Mouse (Mus musculus): Measurements from ENCODE around the gene Cby3. TPM values are rescaled to one million over a fixed set of nuclear protein-coding genes. Genes with fewer than 3 reads are reported as not detected.

The Cby3 gene
- polyA plus RNA-seq, 1 experiment from 2014 or later = 0.21 TPM

DNA sequence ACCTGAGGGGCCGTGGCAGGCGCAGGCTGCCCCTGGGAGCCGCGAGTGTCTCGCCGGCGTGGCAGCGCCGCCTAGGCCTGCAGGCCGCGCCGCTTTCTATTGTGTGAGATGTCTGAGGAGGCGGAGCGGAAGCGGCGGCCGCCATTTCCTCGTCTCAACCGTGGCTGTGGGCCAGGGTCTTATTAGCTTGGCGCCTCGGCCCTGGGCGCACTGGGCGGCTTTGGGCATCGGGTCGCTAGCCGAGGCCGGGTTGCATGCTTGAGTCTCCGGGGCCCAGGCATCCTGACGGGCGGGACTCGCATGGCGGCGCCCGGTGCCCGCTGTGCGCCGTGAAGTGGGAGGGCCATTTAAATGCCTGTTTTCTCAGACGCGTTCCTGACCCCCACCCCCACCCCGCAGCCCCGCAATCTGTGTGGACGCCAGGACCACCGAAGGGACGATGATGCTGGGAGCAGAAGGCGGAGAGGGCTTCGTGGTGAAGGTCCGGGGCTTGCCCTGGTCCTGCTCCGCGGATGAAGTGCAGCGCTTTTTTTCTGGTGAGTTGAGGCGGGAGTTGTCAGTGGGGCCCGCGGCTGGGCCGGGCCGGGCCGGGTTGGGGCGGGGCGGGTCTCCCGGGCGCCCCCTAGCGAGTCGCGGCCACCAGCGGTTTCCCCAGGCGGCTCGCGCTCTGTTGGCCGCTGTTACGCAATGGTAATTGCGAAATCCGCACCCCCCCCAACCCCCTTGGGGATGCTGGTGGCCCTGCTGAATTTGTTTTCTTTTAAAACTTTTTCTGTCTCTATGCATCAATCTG, 23.8 kb downstream of the Cby3 start:
- TF ChIP-seq EP300 (IDR thresholded peaks at IDR 0.05; ENCODE audit: low read depth) (no peak), CTCF (IDR thresholded peaks at IDR 0.05; ENCODE audit: low read depth) (peak; percentile 71)

DNA sequence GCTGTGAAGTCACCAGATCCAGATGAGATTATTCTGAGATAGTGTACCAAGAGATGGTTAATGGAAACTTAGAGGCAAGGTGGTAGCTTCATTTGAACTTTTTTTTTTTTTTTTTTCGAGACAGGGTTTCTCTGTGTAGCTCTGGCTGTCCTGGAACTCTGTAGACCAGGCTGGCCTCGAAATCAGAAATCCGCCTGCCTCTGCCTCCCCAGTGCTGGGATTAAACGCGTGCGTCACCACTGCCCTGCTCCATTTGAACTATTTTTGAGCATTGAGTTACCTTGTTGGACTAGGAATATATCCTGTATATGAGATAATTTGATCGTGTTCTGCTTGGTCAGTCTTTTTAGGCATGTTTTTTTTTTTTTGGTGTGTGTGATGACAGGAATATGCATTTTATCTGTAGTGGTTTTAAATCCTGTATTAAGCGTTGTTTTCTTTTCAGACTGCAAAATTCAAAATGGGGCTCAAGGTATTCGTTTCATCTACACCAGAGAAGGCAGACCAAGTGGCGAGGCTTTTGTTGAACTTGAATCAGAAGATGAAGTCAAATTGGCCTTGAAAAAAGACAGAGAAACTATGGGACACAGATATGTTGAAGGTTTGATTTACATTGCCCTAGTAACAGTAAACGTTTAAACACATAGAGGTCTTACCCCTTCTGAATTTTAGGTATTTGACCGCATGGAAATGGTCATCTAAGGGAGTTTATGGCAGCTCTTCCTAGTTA, 24.9 kb downstream of the Cby3 start:
- H3K9ac ChIP-seq (replicated peaks) = peak overlapping the region; percentile 86

More for the DNA sequence above, 23.8 kb downstream of the Cby3 start:
- Histone ChIP-seq H3K36me3 (replicated peaks; ENCODE audit: insufficient read depth, low read length) (peaks cover 29% of the 10 kb centered on the region), H3K9me3 (ENCODE audit: low read length) (no peaks in the 10 kb centered on the region), H3K4me3 (ENCODE audit: low read depth, low read length) (peak overlapping the region; percentile 72), H3K9ac (replicated peaks) (peak overlapping the region; percentile 86), H3K27me3 (ENCODE audit: insufficient read depth, low read length) (no peaks in the 10 kb centered on the region), H3K4me1 (ENCODE audit: insufficient read depth) (peaks cover 19% of the 10 kb centered on the region), H3K4me2 (ENCODE audit: low read depth, low read length) (peak overlapping the region; percentile 95), H3K27ac (ENCODE audit: low read depth) (peak overlapping the region; percentile 100)
- under 1% methylated on average over 60 of the region's 71 CpGs for WGBS (ENCODE audit: insufficient replicate concordance)
- ATAC-seq = peak; percentile 73
- DNase-seq = peak; percentile 94

DNA sequence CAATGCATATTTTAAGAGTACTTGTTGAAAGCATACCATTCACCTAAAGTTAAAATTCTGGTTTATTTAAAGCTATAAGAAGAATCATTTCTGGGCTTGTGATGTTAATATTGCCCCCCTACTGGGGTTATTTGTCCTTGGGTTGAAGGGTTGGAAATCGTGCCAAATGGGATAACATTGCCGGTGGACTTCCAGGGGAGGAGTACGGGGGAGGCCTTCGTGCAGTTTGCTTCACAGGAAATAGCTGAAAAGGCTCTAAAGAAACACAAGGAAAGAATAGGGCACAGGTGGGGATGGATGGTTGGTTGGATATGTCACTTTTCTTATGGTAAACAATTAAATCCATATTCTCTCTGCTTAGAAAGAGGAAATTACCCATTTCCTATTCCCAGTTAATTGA, 27.0 kb downstream of the Cby3 start:
- Histone ChIP-seq H3K9me3 (ENCODE audit: low read length) (no peaks in the 10 kb centered on the region), H3K4me2 (ENCODE audit: low read depth, low read length) (peak overlapping the region; percentile 55), H3K27ac (ENCODE audit: low read depth) (no peak overlapping the region), H3K9ac (replicated peaks) (no peak overlapping the region), H3K36me3 (replicated peaks; ENCODE audit: insufficient read depth, low read length) (peaks cover 50% of the 10 kb centered on the region), H3K4me1 (ENCODE audit: insufficient read depth) (peaks cover 16% of the 10 kb centered on the region), H3K27me3 (ENCODE audit: insufficient read depth, low read length) (no peaks in the 10 kb centered on the region), H3K4me3 (ENCODE audit: low read depth, low read length) (no peak overlapping the region)
- DNase-seq (no peak), ATAC-seq (no peak)
- WGBS (ENCODE audit: insufficient replicate concordance) = 44% methylated on average over 4 of the region's 4 CpGs
- TF ChIP-seq CTCF (IDR thresholded peaks at IDR 0.05; ENCODE audit: low read depth) (no peak), EP300 (IDR thresholded peaks at IDR 0.05; ENCODE audit: low read depth) (no peak)

More for the DNA sequence above, 24.9 kb downstream of the Cby3 start:
- Histone ChIP-seq H3K4me1 (ENCODE audit: insufficient read depth) (peaks cover 19% of the 10 kb centered on the region), H3K36me3 (replicated peaks; ENCODE audit: insufficient read depth, low read length) (peaks cover 35% of the 10 kb centered on the region), H3K27me3 (ENCODE audit: insufficient read depth, low read length) (no peaks in the 10 kb centered on the region), H3K9me3 (ENCODE audit: low read length) (no peaks in the 10 kb centered on the region), H3K4me3 (ENCODE audit: low read depth, low read length) (peak overlapping the region; percentile 72), H3K27ac (ENCODE audit: low read depth) (peak overlapping the region; percentile 100; the same call in 1 of the 2 replicates), H3K4me2 (ENCODE audit: low read depth, low read length) (peak overlapping the region; percentile 95)
- WGBS (ENCODE audit: insufficient replicate concordance) = 48% methylated on average over 12 of the region's 12 CpGs
- no peak for TF ChIP-seq CTCF (IDR thresholded peaks at IDR 0.05; ENCODE audit: low read depth)
- TF ChIP-seq EP300 (IDR thresholded peaks at IDR 0.05; ENCODE audit: low read depth) = no peak
- DNase-seq (no peak), ATAC-seq (no peak)

DNA sequence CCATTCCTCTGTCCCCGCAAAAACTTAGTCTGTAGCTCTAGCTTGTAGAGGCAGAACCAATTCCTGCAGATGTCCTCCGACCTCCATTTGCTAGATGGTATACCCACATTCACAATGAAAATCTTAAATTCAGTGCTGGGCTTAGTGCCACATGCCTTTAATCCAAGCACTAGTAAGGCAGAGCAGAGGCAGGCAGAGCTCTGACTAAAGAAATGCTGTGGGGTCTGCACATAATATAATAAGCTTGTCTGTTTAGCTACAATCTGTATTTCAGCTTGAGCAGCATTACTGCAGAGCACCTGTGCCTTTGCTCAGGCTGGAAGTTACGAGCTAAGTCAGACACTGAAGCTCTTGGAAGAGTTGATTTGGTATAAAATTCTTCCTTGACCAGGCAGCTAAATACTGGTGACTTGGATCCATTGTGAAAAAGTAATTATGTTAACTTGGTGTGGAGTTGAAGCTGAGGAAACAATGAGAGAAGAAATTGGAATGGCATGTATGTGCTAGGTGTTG, 33.0 kb downstream of the Cby3 start:
- no peaks in the 10 kb centered on the region for H3K4me1 ChIP-seq (ENCODE audit: insufficient read depth)
- DNase-seq = no peak
- H3K4me2 ChIP-seq (ENCODE audit: low read depth, low read length) = no peak overlapping the region
- H3K4me3 ChIP-seq (ENCODE audit: low read depth, low read length) = no peak overlapping the region
- H3K9me3 ChIP-seq (ENCODE audit: low read length) = no peaks in the 10 kb centered on the region
- H3K27ac ChIP-seq (ENCODE audit: low read depth) = no peak overlapping the region
- ATAC-seq = no peak
- no peaks in the 10 kb centered on the region for H3K27me3 ChIP-seq (ENCODE audit: insufficient read depth, low read length)
- no peak overlapping the region for H3K9ac ChIP-seq (replicated peaks)
- H3K36me3 ChIP-seq (replicated peaks; ENCODE audit: insufficient read depth, low read length) = peaks cover 64% of the 10 kb centered on the region
- TF ChIP-seq EP300 (IDR thresholded peaks at IDR 0.05; ENCODE audit: low read depth) (no peak), CTCF (IDR thresholded peaks at IDR 0.05; ENCODE audit: low read depth) (no peak)
- 87% methylated on average over 3 of the region's 3 CpGs for WGBS (ENCODE audit: insufficient replicate concordance)

DNA sequence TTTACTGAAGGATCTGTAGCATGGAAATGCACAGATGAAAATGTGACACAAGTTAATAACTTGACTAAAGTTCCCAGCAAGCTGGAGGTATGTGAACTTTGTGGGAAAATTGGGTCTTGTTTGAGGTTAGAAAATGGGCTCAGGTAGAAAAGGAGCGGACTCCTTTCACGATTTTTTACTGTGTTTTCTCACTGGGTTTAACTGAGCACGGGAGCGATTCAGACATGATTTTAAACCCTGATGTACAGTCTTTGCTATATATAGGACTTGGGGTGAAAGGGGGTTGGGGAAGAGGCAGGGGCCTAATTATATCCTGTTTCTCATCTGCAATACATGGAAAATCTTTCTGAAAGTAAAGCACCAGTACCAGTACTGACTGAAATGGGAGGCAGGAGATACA, 33.4 kb downstream of the Cby3 start:
- WGBS (ENCODE audit: insufficient replicate concordance) = 77% methylated on average over 4 of the region's 4 CpGs
- no peak overlapping the region for H3K4me3 ChIP-seq (ENCODE audit: low read depth, low read length)
- TF ChIP-seq EP300 (IDR thresholded peaks at IDR 0.05; ENCODE audit: low read depth) (no peak), CTCF (IDR thresholded peaks at IDR 0.05; ENCODE audit: low read depth) (no peak)
- H3K4me1 ChIP-seq (ENCODE audit: insufficient read depth) = no peaks in the 10 kb centered on the region
- no peak overlapping the region for H3K9ac ChIP-seq (replicated peaks)
- peaks cover 59% of the 10 kb centered on the region for H3K36me3 ChIP-seq (replicated peaks; ENCODE audit: insufficient read depth, low read length)
- no peak overlapping the region for H3K27ac ChIP-seq (ENCODE audit: low read depth)
- ATAC-seq (no peak), DNase-seq (no peak)
- no peaks in the 10 kb centered on the region for H3K27me3 ChIP-seq (ENCODE audit: insufficient read depth, low read length)
- no peaks in the 10 kb centered on the region for H3K9me3 ChIP-seq (ENCODE audit: low read length)
- H3K4me2 ChIP-seq (ENCODE audit: low read depth, low read length) = no peak overlapping the region

Measured in liver, postnatal 0 days (tissue).